Mouse (Mus musculus) myocyte (in vitro differentiated cells): ENCODE results near the gene Noct.

ENCODE experiments used
- MAX ChIP-seq: IDR thresholded peaks from one replicate; pipeline ENCODE4 v1.6.1; 2011; ENCODE audit warnings: low read depth, mild to moderate bottlenecking, control low read depth
- POLR2A ChIP-seq: IDR thresholded peaks from one replicate; pipeline ENCODE4 v1.6.1; 2011; ENCODE audit warnings: low read depth, mild to moderate bottlenecking, control low read depth, moderate library complexity; ENCODE audit not compliant: insufficient read length
- SRF ChIP-seq: IDR thresholded peaks from one replicate; pipeline ENCODE4 v1.6.1; 2011; ENCODE audit warnings: low read depth; ENCODE audit not compliant: control insufficient read depth, insufficient read length
- USF1 ChIP-seq: IDR thresholded peaks from one replicate; pipeline ENCODE4 v1.6.1; 2011; ENCODE audit warnings: low read depth, mild to moderate bottlenecking, control low read depth, moderate library complexity

GRCm38 (mm10) chr3:51268434-51268833, 44.2 kb downstream of the Noct start:
- TF ChIP-seq SRF = peak; percentile 73
- TF ChIP-seq MAX = no peak
- TF ChIP-seq POLR2A = no peak
- no peak for TF ChIP-seq USF1
